8 mouse cellular contexts compared by ENCODE assay signal in the genomic region with DNA sequence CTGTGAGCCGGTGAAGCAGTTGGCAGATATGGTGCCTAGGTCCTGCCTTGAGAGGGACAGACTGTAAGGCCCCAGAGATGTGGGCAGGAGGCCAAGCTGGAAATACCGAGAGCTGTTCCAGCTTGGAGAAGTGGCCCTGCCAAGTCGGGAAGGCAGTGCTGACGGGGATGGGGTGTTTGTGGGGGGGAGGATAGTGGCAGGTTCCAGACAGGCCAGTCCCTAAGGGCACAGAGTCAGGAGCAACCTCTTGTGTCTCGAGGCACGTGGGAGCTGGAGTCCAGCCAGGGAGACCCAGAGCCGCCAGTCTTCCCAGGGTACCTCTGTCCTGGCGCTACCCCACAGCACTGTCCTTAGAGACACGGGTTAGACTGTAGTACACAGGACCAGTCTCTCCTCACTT. TPM values are rescaled to one million over a fixed set of nuclear protein-coding genes. Genes with fewer than 3 reads are reported as not detected.
A peak's percentile ranks its signal among the peaks of the same experiment; 100 is the strongest.
DNase-seq lines count a peak whose midpoint lies in the region; ATAC-seq lines count a peak whose summit lies in the region.

No protein-coding gene starts in this region.

- peaks cover 30% of the 10 kb centered on the region for H3K4me1 ChIP-seq in forebrain, embryonic 16.5 days (replicated peaks; ENCODE audit: control insufficient read depth, insufficient read depth, low read length)

- H3K27ac ChIP-seq in forebrain, embryonic 16.5 days (ENCODE audit: low read length), result no peak overlapping the region

- H3K4me3 ChIP-seq in forebrain, embryonic 16.5 days (replicated peaks; ENCODE audit: low read length), result no peak overlapping the region

- intact Hi-C loops in heart, postnatal 10 days (cut with DNase I), result no loop called here

- no peaks in the 10 kb centered on the region for H3K36me3 ChIP-seq in forebrain, embryonic 16.5 days (ENCODE audit: control insufficient read depth, insufficient read depth)

- 35% methylated on average over 9 of the region's 9 CpGs for WGBS in forebrain, embryonic 16.5 days

- no peaks in the 10 kb centered on the region for H3K27me3 ChIP-seq in forebrain, embryonic 16.5 days (replicated peaks; ENCODE audit: control insufficient read depth, insufficient read depth, low read length)

- no peaks in the 10 kb centered on the region for H3K9me3 ChIP-seq in forebrain, embryonic 16.5 days (ENCODE audit: control insufficient read depth, low read length)

- H3K9ac ChIP-seq in forebrain, embryonic 16.5 days (replicated peaks; ENCODE audit: low read depth, low read length), result no peak overlapping the region

- peak; percentile 82 for ATAC-seq in forebrain, embryonic 16.5 days
- ATAC-seq in monocyte, adult 5-6 weeks (replicated peaks; ENCODE audit: insufficient number of reproducible peaks, low FRiP score, low TSS enrichment, poor library complexity, severe bottlenecking), result no peak
- no peak for ATAC-seq in granulocyte monocyte progenitor cell, adult 5-6 weeks (replicated peaks; ENCODE audit: poor library complexity, severe bottlenecking)

- no peak overlapping the region for H3K4me2 ChIP-seq in forebrain, embryonic 16.5 days (ENCODE audit: low read length)

- peak; percentile 67 to 79 for DNase-seq in adrenal gland, adult 18-20 months (ENCODE audit: low spot score in 2 of 2)
- peak; percentile 52 for DNase-seq in brain, embryonic 18.5 days (ENCODE audit: low read depth, low spot score)
- DNase-seq in heart, postnatal 10 days, result peak; percentile 96 to 97
- peak; percentile 16 to 46 for DNase-seq in layer of hippocampus, adult 18-20 months (ENCODE audit: low spot score in 2 of 2)
- peak; percentile 95 for DNase-seq in lung, postnatal 25 days (ENCODE audit: low spot score)

RNA-seq across cellular contexts. Expression of a gene that starts 53.3 kb away (rescaled TPM):
- total RNA-seq in adrenal gland, adult 18-20 months (2021), result 1 to 10 TPM; 5.4 to 5.5 TPM
- 1.5 and 1.6 TPM in 2 replicates for polyA plus RNA-seq in forebrain, embryonic 16.5 days (2015; fragmentation: Nextera tagmentation; extraction: Ambion mirVana)
- 10 to 100 TPM; 16.1 to 19.4 TPM for total RNA-seq in heart, postnatal 10 days (2021)
- total RNA-seq in layer of hippocampus, adult 18-20 months (2021), result 1 to 10 TPM; 1.3 to 2.5 TPM
- 0.43 to 2.4 TPM (median 0.86 TPM) in 3 replicates for total RNA-seq in monocyte, adult 5-6 weeks (2017)
- total RNA-seq in granulocyte monocyte progenitor cell, adult 5-6 weeks (2014; fragmentation: Nextera tagmentation), result 0.56 and 1.4 TPM in 2 replicates
- 1.3 and 1.7 TPM in 2 replicates for total RNA-seq in granulocyte monocyte progenitor cell, adult 5-6 weeks (2017)

Comparison
In these comparisons a context has a peak if more than half of its experiments do, and no peak if none do; other contexts are left out.
1. DNase-seq: peak in every context shown above with its lines; median percentile 96 in heart, postnatal 10 days; 95 in lung, postnatal 25 days; 73 in adrenal gland, adult 18-20 months; 52 in brain, embryonic 18.5 days; 31 in layer of hippocampus, adult 18-20 months.